Mouse (Mus musculus) kidney, adult 10 weeks (tissue): ENCODE data around the gene Ensa. TPM values are rescaled to one million over a fixed set of nuclear protein-coding genes. Genes with fewer than 3 reads are reported as not detected.

Experiments
- polyA plus RNA-seq: library from polyadenylated mRNA; stranded (reverse); fragments of 350-450 nt; fragmentation: Illumina TruSeq; extraction: RNeasy Lipid Tissue Mini Kit (QIAGEN cat#74804); gene quantifications from one replicate; pipeline ENCODE4 v1.2.3, GENCODE M21; 2014; ENCODE audit warnings: low read depth, low replicate concordance

Gene Ensa
- polyA plus RNA-seq: 43.8 TPM

GRCm38 (mm10) chr3:95624628-95625503 lies at the start of gene Ensa:
Gene Ensa, plus strand, starts transcription at chr3:95624993.

GRCm38 (mm10) chr3:95588604-95589086 lies 36.1 kb upstream of the Ensa start, which contains the start of gene Golph3l:
Gene Golph3l, plus strand, starts transcription at chr3:95588934.

GRCm38 (mm10) chr3:95658236-95658867 lies 33.6 kb downstream of the Ensa start, which contains the start of gene Mcl1:
Gene Mcl1, plus strand, starts transcription at chr3:95658788.

Other genes starting within 250 kb of the Ensa start
- gene 4930558C23Rik, start 222.2 kb upstream of the Ensa start, polyA plus RNA-seq: not detected
- gene Arnt, start 190.6 kb upstream of the Ensa start, polyA plus RNA-seq: 32.3 TPM
- gene Ctsk, start 125.7 kb upstream of the Ensa start, polyA plus RNA-seq: 2.9 TPM
- 27.9 TPM for gene Ctss, start 98.2 kb upstream of the Ensa start, polyA plus RNA-seq
- gene Hormad1, start 65.3 kb upstream of the Ensa start, polyA plus RNA-seq: not detected
- 68.9 TPM for gene Golph3l, start 36.1 kb upstream of the Ensa start, polyA plus RNA-seq
- gene Mcl1, start 33.8 kb downstream of the Ensa start, polyA plus RNA-seq: 200 TPM
- 0.28 TPM for gene Adamtsl4, start 62.9 kb downstream of the Ensa start, polyA plus RNA-seq
- 7.1 TPM for gene Ecm1, start 114.6 kb downstream of the Ensa start, polyA plus RNA-seq
- 13.5 TPM for gene Tars2, start 135.2 kb downstream of the Ensa start, polyA plus RNA-seq
- 27.9 TPM for gene Rprd2, start 193.9 kb downstream of the Ensa start, polyA plus RNA-seq
- 30.5 TPM for gene Prpf3, start 230.9 kb downstream of the Ensa start, polyA plus RNA-seq
- 50.7 TPM for gene Mrps21, start 246.5 kb downstream of the Ensa start, polyA plus RNA-seq